Mouse (Mus musculus) kidney, postnatal 36 days (tissue): Measurements from ENCODE around the gene Nlgn1.
"Not testable (repeated sequence)": the region's sequence is repeated elsewhere in the genome, so short reads cannot be mapped to it uniquely, and the experiment has no call there.

Experiments used
- DNase-seq, 2 experiments: peaks; one replicate each; pipeline ENCODE4 v3.0.0; 2021 to 2022; ENCODE audit warnings: mixed read lengths in 2 of 2

Nlgn1 gene

GRCm38 (mm10) chr3:25597513-25597912 lies 734.7 kb downstream of the Nlgn1 start:
- no peak for DNase-seq

- DNase-seq = no peak
These were observed 756.7 kb downstream of the Nlgn1 start for GRCm38 (mm10) chr3:25575526-25575925.

- no peak for DNase-seq
These were observed 757.4 kb downstream of the Nlgn1 start for GRCm38 (mm10) chr3:25574840-25575239.

- not testable (repeated sequence) for DNase-seq
These were observed 773.7 kb downstream of the Nlgn1 start for GRCm38 (mm10) chr3:25558513-25558912.

- DNase-seq = not testable (repeated sequence)
These were observed 783.2 kb downstream of the Nlgn1 start for GRCm38 (mm10) chr3:25549097-25549496.

- DNase-seq = not testable (repeated sequence)
These were observed 808.0 kb downstream of the Nlgn1 start for GRCm38 (mm10) chr3:25524236-25524635.

- DNase-seq = no peak
These were observed 869.2 kb downstream of the Nlgn1 start for GRCm38 (mm10) chr3:25463051-25463450.

GRCm38 (mm10) chr3:25456250-25456860 lies 875.9 kb downstream of the Nlgn1 start:
- no peak for DNase-seq

- DNase-seq = no peak
These were observed 879.9 kb downstream of the Nlgn1 start for GRCm38 (mm10) chr3:25452314-25452713.

- no peak for DNase-seq
These were observed 881.8 kb downstream of the Nlgn1 start for GRCm38 (mm10) chr3:25450471-25450870.

- DNase-seq = no peak
These were observed 882.9 kb downstream of the Nlgn1 start for GRCm38 (mm10) chr3:25449356-25449755.

- no peak for DNase-seq
These were observed 885.1 kb downstream of the Nlgn1 start for GRCm38 (mm10) chr3:25447181-25447580.

- no peak for DNase-seq
These were observed 888.6 kb downstream of the Nlgn1 start for GRCm38 (mm10) chr3:25443657-25444056.

- no peak for DNase-seq
These were observed 889.6 kb downstream of the Nlgn1 start for GRCm38 (mm10) chr3:25442617-25443016.

GRCm38 (mm10) chr3:25426931-25427330 lies 905.3 kb downstream of the Nlgn1 start:
- no peak for DNase-seq

GRCm38 (mm10) chr3:25412003-25412402 lies 920.3 kb downstream of the Nlgn1 start:
- DNase-seq = no peak
